Mouse (Mus musculus) CH12.LX (cell line): ENCODE data around the gene Sec24c.

ENCODE experiments used
- BHLHE40 ChIP-seq: IDR thresholded peaks from 2 replicates; pipeline ENCODE4 v1.6.1; 2011; ENCODE audit warnings: mild to moderate bottlenecking, low read depth, low read length, improper control_type of control experiment
- CTCF ChIP-seq, 2 experiments: IDR thresholded peaks in 1 of 2; conservative IDR thresholded peaks in 1 of 2; 2 replicates each; pipeline ENCODE4 v1.5.1; 2011 to 2012; ENCODE audit warnings: low read depth in 2 of 2, low read length in 2 of 2, improper control_type of control experiment in 1 of 2, inconsistent platforms in 1 of 2, mild to moderate bottlenecking in 1 of 2, moderate library complexity in 1 of 2
- ELF1 ChIP-seq: IDR thresholded peaks from 2 replicates; pipeline ENCODE4 v1.6.1; 2014; ENCODE audit warnings: low read depth, mild to moderate bottlenecking, inconsistent platforms, low read length, improper control_type of control experiment
- EP300 ChIP-seq: IDR thresholded peaks from 2 replicates; pipeline ENCODE4 v1.6.1; 2011; ENCODE audit warnings: low read length, improper control_type of control experiment
- KAT2A ChIP-seq: IDR thresholded peaks from 2 replicates; pipeline ENCODE4 v1.6.1; 2012; ENCODE audit warnings: low read length, improper control_type of control experiment, inconsistent platforms; ENCODE audit not compliant: insufficient replicate concordance
- MAFK ChIP-seq: IDR thresholded peaks from 2 replicates; pipeline ENCODE4 v1.6.1; 2011; ENCODE audit warnings: low read length, improper control_type of control experiment; ENCODE audit not compliant: insufficient replicate concordance
- POLR2A ChIP-seq: IDR thresholded peaks from 2 replicates; pipeline ENCODE4 v1.6.1; 2011; ENCODE audit warnings: low read depth, mild to moderate bottlenecking, improper control_type of control experiment, low read length
- ZKSCAN1 ChIP-seq: IDR thresholded peaks from 2 replicates; pipeline ENCODE4 v1.6.1; 2012; ENCODE audit warnings: low read depth, inconsistent platforms, low read length, improper control_type of control experiment, borderline replicate concordance

DNA sequence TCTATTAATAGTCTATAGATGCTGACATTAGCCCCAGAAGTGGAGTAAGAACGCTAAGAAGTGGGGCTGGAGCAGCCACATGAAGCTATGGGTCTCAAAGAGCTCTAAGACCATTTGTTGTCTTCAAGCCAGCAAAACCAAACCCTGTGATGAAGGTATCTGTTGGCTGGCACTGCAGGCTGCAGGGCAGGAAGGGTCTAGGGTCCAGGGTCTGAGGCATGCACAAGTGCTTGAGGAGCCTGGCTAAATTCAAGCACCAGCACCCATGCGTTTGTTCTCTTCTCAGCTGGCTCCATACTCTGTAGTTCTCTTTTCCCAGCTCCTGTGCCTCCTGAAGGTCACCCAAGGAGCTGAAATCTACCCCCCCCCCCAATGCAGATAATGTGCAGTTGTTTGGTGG lies 60.9 kb downstream of the Sec24c start:
- TF ChIP-seq POLR2A (no peak), CTCF (conservative IDR thresholded peaks at IDR 0.05 in 1 of 2, IDR thresholded peaks at IDR 0.05 in 1 of 2; ENCODE audit: low read depth in 2 of 2, low read length in 2 of 2) (no peak), BHLHE40 (no peak), ZKSCAN1 (no peak), MAFK (no peak), KAT2A (no peak), ELF1 (no peak), EP300 (no peak)
